Mouse (Mus musculus): ENCODE data around the gene Add2.

DNA sequence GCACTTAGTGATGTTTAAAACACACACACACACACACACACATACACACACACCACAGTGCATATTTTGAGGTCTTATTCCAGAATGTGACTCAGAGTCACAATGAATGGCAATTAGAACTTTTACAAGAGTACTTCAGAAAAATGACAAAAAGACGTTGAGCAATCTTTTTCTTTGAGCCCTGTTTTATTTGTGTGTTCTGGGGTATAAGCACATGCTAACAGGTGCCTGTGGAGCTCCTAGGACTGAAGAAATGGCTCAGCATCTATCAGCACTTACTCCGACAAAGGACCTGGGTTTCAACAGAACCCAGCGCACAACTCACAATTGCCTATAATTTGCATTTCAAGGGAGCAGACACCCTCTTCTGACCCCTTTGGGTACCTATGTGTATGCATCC lies 135.5 kb downstream of the Add2 start:
- TF ChIP-seq POLR2A (IDR thresholded peaks at IDR 0.05; ENCODE audit: low read depth, low read length) (no peak), CTCF (conservative IDR thresholded peaks at IDR 0.05; ENCODE audit: insufficient read depth, insufficient read length, low read depth, low read length) (no peak)
